Mouse (Mus musculus) megakaryocyte progenitor cell, adult 5-6 weeks (primary cell): ENCODE measurements around the gene 4921504E06Rik. TPM values are rescaled to one million over a fixed set of nuclear protein-coding genes. Genes with fewer than 3 reads are reported as not detected.

Experiments used
- ATAC-seq: replicated peaks from 2 replicates; pipeline ENCODE4 v1.8.0; 2016; ENCODE audit warnings: mild to moderate bottlenecking, moderate TSS enrichment, inconsistent platforms; ENCODE audit not compliant: poor library complexity
- total RNA-seq, 2 experiments: library from RNA; stranded (forward) in 1 of 2; stranded (reverse) in 1 of 2; fragments of 157-497, 149-512 nt in 1 of 2; fragments of 200-1000 nt in 1 of 2; gene quantifications; 2 replicates each; pipeline versions ENCODE4 v1.2.3 to v1.2.4; 2015 to 2017

Gene 4921504E06Rik
- not detected in 2 replicates for total RNA-seq (2015)
- total RNA-seq (2017) = not detected in 2 replicates

- peak; percentile 91 for ATAC-seq
Observed at GRCm38 (mm10) chr2:19553821-19554592, at the start of gene 4921504E06Rik. 4921504E06Rik (minus strand) TSS chr2:19553914.

GRCm38 (mm10) chr2:19601386-19601925 is 47.7 kb upstream of the 4921504E06Rik start:
- no peak for ATAC-seq

- ATAC-seq = no peak
Observed at GRCm38 (mm10) chr2:19600860-19601259, 47.1 kb upstream of the 4921504E06Rik start.

- no peak for ATAC-seq
Observed at GRCm38 (mm10) chr2:19599801-19600200, 46.1 kb upstream of the 4921504E06Rik start.

GRCm38 (mm10) chr2:19596988-19597387 is 43.3 kb upstream of the 4921504E06Rik start:
- ATAC-seq = no peak

GRCm38 (mm10) chr2:19596426-19596825 is 42.7 kb upstream of the 4921504E06Rik start:
- no peak for ATAC-seq

GRCm38 (mm10) chr2:19594856-19595255 is 41.1 kb upstream of the 4921504E06Rik start:
- no peak for ATAC-seq

GRCm38 (mm10) chr2:19579846-19580245 is 26.1 kb upstream of the 4921504E06Rik start:
- no peak for ATAC-seq

GRCm38 (mm10) chr2:19579180-19579579 is 25.5 kb upstream of the 4921504E06Rik start:
- no peak for ATAC-seq

- no peak for ATAC-seq
Observed at GRCm38 (mm10) chr2:19562114-19562829, 8.6 kb upstream of the 4921504E06Rik start.

GRCm38 (mm10) chr2:19560654-19561053 is 6.9 kb upstream of the 4921504E06Rik start:
- ATAC-seq = no peak

GRCm38 (mm10) chr2:19560071-19560470 is 6.4 kb upstream of the 4921504E06Rik start:
- ATAC-seq = no peak

GRCm38 (mm10) chr2:19551396-19551795 is 2.3 kb downstream of the 4921504E06Rik start:
- peak; percentile 35 for ATAC-seq

GRCm38 (mm10) chr2:19540906-19541305 is 12.8 kb downstream of the 4921504E06Rik start:
- no peak for ATAC-seq

- no peak for ATAC-seq
Observed at GRCm38 (mm10) chr2:19529428-19529827, 24.3 kb downstream of the 4921504E06Rik start.

GRCm38 (mm10) chr2:19528797-19529196 is 24.9 kb downstream of the 4921504E06Rik start:
- peak; percentile 87 for ATAC-seq

GRCm38 (mm10) chr2:19524071-19524470 is 29.6 kb downstream of the 4921504E06Rik start:
- ATAC-seq = no peak

- ATAC-seq = 0 out of 2 replicates have a peak, but pooled peaks have one; percentile 36
Observed at GRCm38 (mm10) chr2:19521662-19522061, 32.1 kb downstream of the 4921504E06Rik start.

- ATAC-seq = no peak
Observed at GRCm38 (mm10) chr2:19520617-19521016, 33.1 kb downstream of the 4921504E06Rik start.

- peak; percentile 98 for ATAC-seq
Observed at GRCm38 (mm10) chr2:19519768-19520167, 33.9 kb downstream of the 4921504E06Rik start.

- ATAC-seq = no peak
Observed at GRCm38 (mm10) chr2:19517952-19518351, 35.8 kb downstream of the 4921504E06Rik start.

GRCm38 (mm10) chr2:19512381-19512780 is 41.3 kb downstream of the 4921504E06Rik start:
- no peak for ATAC-seq
